Mouse (Mus musculus) thymus, postnatal 25 days (tissue): ENCODE results near the gene Mbtps1.
A peak's percentile ranks its signal among the peaks of the same experiment; 100 is the strongest.

Experiments
- DNase-seq: peaks from one replicate; pipeline ENCODE4 v3.0.0; 2022

The Mbtps1 gene

DNA sequence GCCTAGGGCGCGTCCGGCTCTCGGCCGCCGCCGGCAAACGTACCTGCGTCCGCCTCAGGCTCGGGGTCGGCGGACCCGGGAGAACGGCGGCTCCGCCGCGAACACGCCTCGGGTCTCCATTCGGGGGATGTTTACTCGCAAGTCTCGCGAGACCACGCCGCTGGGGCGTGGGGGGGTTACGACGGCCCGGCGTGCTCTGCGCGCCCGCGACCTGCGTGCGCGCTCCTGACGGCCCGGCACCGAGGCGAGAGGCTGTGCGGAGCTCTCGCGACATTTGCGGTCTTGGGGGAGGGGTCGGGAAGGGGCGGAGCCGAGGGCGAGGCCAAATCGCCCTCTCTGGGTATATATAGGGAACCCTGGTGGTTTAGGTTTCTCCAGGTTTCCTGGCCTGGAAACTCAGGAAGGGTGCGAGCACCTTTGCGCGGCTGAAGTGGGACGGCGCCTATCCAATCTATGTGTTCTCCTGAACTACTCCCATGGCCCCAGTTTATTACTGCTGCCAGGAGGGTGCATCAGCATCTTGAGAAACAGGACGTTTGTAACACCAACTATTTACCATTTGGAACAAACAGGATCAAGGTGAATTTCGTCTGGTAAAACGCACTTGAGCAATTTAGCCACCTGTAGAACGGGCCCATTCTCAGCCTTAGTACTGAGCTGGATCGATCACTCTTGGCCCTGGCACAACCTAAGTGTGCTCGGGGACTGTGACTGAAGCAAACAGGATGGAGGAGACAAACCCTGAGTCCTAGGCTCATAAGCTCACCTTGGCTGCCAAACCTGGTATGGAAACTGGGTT lies at the start of gene Mbtps1:
TSS of gene Mbtps1 (minus strand) at position 133 of the 799 bp plus-strand sequence.
- peak; percentile 99 for DNase-seq

DNA sequence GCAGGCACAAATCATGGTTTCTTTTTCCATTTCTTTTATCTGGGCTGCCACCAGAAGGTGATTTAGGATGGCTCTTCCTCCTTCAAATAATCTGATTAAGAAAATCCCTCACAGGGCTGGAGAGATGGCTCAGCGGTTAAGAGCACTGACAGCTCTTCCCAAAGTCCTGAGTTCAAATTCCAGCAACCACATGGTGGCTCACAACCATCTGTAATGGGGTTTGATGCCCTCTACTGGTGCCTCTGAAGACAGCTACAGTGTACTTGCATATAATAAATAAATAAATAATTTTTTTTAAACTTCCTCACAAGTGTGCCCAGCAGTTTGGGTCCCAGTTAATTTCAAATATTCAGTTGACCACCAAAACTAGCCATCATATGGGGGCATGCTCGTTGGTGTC lies 47.7 kb upstream of the Mbtps1 start:
- peak; percentile 26 for DNase-seq

DNA sequence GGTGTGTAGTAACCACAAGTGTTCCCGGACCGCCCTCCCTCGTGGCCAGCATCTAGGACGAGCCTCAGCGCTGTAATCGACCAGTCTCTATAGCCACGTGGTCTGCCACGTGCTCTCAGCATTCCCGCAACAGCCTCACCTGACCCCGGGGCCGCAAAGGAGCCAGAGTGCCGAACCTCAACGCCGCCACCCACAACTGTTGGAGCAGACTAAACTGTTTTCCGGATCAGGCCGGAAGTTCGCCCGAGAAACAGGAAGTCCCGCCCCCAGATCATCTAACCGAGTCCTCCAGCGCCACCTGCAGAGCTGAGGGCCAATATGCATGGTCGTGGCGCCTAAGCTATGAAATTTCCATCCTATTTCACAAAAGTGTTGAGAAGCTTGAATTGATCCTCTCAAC lies 46.5 kb upstream of the Mbtps1 start, which contains the start of gene Taf1c:
TSS of gene Taf1c (minus strand) at position 227 of the 400 bp plus-strand sequence.
- DNase-seq: peak; percentile 93

DNA sequence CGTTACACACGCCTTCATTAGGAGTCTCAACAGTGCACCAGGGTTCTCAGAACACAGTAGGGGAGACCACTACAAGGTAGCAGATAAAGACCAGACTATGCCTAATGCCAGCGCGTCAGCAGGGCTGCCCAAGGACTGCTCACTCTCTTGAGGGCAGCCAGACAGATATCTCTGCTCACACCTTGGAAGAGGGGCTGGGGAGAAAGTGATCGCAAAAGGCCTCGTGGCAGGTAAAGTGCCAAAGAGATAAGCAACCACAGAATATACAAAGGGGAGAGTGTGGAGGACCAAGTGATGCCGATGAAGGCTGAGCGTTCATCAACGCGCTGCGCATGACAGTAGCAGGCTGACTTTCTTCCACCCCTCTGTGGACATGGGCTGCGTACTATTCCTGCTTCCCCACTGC lies 45.9 kb upstream of the Mbtps1 start:
- DNase-seq: no peak

DNA sequence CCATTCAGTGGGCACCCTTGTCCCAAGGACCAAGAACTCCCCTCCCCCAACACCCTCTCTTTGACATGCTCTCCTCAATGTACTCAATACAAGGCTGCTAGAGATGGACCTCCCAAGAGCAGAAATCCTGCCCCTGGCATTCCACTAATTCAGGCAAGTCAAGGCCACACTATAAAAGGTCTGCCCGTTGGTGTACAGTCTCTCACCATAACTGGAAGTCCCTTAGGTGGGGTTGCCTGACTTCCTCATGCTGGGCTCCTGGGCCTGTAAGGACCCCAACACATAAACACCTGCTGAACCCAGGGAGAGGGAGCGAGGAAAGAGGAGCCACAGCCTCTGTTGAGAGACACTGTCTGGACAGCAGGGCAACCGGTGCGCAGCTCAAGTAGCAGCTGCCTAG lies 45.2 kb upstream of the Mbtps1 start:
- DNase-seq: no peak

DNA sequence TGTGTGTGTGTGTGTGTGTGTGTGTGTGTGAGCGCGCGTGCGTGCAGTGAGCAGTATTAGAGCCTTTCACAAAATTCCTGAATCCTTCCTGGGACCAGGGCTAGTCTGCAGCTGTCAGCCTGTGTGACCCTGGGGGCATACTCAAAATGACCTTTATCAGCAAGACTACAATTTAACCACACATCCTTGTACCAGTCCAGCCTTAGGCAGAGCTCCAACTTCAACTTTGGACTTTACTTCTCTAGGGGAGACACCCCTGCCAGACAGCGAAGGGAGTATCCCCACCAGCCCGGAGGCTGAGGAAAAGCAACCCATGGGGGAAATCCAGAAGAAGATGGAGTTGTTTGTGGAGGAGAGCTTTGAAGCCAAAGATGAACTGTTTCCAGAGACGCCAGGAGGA lies 32.9 kb upstream of the Mbtps1 start:
- no peak for DNase-seq

DNA sequence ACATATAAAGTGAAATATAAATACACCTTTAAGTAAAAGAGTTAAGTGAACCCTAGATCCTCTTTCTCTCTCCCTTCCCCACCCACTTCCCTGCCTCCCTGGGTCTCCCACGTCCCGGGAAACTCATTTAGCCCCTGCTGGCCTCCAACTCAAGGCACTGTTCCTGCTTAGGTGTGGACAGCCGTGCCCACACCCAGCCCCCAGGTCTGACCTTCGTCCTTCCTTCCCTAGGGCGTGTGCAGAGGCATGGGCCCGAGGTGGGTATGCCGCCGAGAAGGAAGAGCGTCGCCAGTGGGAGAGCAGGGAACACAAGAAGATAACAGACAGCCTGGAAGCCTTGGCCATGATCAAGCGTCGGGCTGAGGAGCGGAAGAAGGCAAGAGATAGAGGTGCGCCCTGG lies 31.8 kb upstream of the Mbtps1 start:
- DNase-seq: no peak

DNA sequence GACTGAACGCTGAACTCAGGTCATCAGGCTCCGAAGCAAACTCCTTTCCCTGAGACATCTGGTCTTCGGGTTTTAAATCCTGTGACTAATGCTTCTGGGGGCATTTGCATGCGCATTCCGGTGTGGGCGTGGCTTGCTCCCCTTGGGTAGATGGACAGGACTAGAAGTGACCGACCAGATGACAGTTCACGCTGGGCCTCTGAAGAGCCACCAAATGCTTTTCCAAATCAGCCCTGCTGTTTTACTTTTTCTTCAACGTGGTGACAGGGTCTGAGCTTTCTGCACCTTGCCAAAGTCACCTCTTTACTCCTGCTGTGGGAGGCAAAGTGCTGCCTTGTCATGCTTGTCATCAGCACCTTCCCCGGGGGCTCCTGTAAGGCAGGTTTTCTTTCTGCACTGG lies 30.3 kb upstream of the Mbtps1 start:
- no peak for DNase-seq

DNA sequence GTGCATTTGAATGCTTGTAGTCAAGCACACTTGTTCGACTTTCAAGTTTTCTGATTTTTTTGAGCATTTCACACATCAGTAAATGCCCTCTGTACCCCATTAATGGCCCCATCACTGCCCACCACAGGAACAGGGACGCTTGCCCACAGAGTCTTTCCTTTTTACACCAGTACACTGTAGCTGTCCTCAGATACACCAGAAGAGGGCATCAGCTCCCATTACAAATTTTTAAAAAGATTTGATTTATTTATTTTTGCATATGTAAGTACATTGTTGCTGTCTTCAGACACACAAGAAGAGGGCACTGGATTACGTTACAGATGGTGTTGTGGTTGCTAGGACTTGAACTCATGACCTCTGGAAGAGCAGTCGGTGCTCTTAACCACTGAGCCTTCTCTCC lies 29.8 kb upstream of the Mbtps1 start:
- DNase-seq: no peak

DNA sequence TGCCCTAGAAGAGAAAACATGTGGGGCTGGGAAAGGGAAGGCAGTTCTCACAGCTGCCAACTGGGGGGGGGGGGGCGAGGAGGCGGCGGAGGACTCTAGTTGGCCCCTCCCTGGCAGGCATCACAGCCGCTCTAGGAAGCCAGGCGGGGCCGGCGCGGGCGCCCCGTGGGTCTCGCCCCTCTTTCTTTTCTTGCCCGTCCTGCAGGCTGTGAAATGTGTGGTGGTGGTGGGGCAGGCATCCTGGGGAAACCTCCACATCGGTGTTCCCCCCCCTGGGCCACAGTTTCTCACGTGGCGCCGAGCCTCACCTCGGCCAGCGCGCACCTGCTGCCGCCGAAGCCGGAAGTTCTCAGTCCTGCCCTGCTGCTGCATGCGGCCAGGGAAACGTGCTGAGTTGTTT lies 27.4 kb upstream of the Mbtps1 start:
- DNase-seq: peak; percentile 21

DNA sequence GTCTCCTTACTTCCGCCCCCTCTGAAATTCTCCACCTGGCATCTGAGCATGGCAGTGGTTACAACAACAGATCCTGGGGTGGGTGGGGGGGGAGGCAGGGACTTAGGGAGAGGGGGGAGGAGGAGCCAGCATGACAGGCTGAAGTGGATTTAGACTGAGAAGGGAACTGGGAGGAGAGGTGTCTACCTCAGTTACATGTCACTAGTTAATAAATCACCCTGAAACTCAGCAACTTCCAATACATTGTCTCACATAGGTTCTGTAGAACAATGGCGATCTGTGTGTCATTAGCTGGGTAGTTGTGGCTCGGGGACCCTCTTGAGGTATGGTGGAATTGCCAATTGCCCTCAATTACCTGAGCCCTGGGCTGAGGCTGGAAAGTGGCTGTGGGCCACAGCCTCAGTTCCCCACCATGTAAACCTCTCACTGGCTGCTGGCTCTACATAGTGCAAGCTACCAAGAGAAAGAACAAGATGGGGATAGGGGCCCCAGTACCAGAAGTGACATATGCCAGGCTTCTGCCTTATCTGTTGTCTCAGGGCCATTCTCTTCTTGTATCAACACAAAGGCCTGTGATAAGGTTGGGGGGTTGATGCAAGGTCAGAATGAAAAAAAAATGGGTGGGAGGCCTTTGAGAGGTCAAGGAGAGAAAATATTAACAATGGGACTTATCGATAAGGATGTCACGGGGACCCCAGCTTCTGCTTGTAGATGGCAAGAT lies 22.1 kb upstream of the Mbtps1 start:
- no peak for DNase-seq

DNA sequence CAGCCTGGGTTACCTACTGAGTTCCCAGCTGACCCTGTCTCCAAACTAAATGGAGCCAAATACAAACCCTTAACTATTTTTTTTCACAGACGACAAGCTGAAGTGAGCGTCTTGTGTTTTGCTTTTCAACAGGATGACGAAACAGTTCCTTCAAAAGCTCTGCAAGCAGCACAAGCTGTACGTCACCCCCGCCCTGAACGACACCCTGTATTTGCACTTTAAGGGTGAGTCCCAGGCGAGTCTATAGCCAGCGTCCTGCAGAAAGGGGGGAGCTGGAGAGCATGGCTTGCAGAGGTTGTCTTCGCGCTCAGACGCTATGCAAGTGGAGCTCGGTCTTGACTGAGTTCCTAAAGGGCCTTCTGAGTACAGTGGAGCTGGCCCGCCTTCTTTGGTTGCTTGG lies 20.6 kb upstream of the Mbtps1 start:
- no peak for DNase-seq

DNA sequence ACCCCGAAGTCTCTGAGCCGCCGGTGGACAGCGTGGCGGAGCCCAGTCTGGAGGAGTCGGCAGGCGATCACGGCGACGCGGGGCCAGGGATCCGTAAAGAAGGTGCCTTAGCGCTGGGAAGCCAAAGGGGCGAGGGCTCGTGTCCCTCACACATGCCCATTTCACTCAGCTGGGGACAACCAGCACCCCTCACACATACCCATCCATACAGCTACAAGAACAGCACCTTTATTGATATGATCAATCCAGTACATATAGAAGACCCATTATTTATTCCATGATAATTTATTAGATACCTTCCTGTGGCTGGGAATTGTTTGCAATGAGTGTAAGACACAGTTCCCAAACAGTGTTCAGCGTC lies 16.8 kb upstream of the Mbtps1 start:
- no peak for DNase-seq

DNA sequence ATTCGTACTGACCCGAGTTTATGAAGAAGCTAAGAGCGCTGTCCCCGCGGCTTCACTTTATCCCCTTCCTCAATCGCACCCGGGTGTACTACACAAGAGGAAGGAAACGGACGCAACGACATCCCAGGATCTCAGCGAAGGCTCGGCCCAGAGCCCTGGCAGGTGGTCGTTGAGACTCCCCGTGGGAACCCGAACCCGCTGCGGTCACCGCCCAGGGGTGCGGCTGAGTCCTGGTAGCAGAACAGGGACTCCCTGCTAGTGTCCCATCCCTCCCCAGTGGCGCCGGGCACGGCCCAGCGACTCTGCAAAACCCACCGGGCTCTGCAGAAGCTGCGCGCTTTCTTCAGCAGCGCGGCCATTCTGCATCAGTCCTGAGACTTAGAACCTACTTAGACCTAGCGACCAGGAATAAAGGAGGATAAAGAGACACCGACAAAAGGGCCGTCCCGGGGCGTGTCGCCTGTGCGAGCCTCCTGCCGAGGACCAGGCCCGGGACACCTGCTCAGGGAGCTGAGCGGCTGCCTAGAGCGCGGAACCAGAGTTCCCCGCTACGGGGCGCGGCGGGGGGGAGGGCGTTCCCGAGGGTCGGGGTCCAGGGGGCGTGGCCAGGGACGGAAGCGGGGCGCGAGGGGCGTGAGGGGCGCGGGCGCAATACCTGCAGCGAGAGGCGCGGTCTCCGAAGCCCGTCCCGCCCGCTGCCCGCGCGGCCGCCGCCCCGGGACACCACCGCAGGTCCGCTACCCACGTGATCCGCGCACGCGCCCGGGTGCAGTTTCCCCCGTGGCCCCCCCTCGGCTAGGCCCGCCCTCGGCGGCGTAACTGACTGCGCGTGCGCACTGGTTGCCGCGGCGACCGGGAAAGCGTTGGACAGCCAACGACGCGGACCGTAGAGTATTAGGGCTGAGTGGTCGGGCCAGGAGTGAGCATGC lies 16.2 kb upstream of the Mbtps1 start, which contains the start of the genes Hsdl1 and Dnaaf1:
TSS of gene Hsdl1 (minus strand) at position 747 of the 929 bp plus-strand sequence.
TSS of gene Dnaaf1 (plus strand) at position 799 of the 929 bp plus-strand sequence.
- peak; percentile 96 for DNase-seq

DNA sequence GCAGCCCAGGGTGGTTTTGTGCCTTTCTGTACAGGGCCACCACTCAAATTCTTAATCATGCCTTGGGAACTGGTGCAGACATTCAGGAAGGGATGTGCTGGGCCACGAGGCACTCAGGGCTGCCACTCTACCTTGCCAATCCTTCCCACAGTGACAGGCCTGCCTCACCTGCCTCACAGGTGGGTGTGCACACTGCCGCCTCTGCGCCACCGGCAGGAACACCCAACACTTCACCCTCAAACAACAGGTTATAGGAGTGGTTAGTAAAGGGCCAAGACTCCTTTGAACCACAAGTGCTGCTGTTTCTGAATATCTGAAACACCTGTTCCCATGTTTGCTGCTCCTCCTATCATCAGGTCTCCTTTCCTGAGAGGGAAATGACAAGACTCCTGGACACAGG lies 13.9 kb upstream of the Mbtps1 start:
- DNase-seq: no peak

DNA sequence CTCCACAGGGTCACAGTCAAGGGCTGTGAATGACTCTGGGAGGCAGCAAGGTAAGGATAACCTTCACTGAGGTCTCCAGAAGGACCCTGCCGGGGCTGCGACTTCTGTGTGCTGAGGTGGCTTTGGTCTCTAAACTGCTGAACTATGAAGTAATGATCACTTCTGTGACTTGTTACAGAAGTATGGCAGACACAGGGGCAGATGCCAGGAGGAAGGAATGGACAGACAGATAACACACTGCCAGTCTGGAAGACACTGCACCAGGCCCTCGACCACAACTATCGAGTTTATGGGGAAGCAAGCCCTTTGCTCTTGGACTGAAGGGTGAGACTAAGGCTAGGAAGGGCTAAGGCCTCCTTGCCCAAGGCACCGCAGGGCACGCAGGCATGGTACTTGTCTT lies 12.6 kb upstream of the Mbtps1 start:
- no peak for DNase-seq

DNA sequence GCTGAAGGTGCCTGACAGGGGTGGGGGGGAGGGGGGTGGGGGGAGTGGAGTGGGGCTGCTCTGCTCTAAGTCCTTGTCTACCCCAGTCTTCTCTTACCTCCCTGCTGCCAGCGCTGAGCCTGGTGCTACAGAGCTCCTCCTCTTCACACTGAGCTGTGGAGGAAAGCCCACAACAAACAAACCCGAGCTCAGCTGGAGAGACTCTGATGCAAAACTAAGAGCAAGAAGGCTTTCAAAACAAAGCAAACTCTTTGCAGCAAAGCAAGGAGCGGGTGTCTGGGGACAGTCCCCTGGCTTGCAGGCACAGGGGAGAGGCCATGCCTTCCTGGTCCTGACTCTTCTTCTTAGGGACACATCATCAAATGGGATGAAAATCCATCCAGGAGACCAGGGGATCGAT lies 11.3 kb upstream of the Mbtps1 start:
- peak; percentile 83 for DNase-seq

DNA sequence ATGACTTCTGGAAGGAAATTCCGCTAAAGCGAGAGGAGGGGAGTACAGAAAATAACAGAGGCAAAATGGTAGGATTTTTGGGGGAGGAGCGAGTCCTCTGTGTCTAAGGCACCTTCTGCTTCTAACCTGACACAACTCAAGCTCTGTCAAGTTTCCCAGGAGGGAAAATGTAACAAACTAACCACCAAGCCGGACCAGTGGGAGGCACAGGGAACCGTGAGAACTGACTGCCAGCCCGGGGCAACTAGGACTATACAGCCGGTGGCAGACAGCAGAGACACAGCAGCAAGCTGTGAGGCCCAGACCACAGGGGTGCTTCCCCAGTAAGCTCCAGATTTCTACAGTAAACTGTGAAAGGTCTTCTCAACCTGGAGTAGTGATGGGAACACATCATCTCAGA lies 10.4 kb upstream of the Mbtps1 start:
- DNase-seq: no peak

DNA sequence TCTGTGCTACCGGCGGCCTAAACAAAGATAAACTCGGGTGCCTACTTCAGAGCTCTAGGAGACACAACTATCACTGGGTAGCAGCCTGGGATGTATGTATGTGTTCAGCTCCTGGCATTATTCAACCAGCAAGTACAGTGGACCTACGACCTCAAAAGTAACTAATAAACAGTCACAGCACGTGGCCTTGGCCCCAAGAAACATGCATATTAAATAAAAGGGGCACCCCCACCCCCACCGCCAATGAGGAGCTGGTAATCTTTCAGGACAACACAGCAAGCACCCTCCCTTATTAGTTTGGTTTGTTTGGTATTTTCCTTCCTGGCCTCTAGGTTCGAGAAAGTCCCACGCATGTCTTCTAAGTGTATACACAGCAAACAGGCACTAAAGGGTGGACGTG lies 9.7 kb upstream of the Mbtps1 start:
- no peak for DNase-seq

DNA sequence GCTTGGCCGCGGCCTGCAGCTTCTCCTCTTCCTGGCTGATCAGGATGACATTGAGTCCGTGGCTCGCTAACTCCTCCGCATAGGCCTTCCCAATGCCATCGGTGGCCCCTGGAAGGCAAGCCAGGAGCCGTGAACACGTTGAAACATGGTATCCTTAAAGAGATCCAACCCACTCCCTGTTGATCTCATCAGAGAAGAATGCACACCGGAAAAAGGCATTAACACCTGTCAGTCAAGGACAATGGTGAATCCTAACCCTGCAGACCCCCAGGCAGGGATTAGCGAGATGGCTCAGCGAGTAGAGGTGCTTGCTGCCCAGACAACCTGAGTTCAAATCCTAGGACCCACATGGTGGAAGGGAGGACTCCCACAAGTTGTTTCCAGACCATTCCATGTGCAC lies 7.8 kb upstream of the Mbtps1 start:
- DNase-seq: no peak

DNA sequence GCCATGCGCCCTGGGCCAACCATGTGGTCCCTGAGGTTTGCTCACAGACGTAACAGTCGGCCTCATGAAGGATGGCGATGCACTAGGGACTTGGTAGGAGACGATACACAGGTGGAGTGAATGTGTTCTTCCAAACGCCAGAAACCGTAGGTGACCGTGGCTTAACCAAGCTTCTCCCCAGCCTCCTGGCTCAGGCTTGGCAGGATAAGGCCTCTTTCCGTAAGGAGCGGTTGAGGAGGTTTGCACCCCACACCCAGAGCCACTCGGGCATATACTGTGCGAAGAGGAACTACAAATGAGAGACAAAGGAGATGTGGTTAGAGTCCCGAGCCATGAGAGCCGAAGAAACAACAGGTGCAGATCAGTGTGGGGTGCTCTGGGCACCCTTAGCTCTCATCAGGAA lies 5.3 kb upstream of the Mbtps1 start:
- DNase-seq: peak; percentile 65

DNA sequence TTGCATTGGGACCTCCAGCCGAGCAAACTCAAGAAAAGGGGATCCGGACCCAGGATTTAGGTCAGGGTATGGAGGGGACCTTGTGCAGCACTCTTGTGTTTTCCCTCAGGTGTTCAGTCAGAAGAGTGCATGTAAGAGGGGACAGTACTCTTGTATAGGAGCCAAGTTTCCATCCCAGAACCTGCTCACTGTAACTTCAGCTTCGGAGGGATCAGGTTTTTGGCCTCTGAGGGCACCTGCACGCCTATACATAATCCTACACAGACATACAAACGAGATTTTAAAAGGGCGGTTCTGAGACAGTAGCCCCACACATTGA lies 826 bp upstream of the Mbtps1 start:
- DNase-seq: no peak

DNA sequence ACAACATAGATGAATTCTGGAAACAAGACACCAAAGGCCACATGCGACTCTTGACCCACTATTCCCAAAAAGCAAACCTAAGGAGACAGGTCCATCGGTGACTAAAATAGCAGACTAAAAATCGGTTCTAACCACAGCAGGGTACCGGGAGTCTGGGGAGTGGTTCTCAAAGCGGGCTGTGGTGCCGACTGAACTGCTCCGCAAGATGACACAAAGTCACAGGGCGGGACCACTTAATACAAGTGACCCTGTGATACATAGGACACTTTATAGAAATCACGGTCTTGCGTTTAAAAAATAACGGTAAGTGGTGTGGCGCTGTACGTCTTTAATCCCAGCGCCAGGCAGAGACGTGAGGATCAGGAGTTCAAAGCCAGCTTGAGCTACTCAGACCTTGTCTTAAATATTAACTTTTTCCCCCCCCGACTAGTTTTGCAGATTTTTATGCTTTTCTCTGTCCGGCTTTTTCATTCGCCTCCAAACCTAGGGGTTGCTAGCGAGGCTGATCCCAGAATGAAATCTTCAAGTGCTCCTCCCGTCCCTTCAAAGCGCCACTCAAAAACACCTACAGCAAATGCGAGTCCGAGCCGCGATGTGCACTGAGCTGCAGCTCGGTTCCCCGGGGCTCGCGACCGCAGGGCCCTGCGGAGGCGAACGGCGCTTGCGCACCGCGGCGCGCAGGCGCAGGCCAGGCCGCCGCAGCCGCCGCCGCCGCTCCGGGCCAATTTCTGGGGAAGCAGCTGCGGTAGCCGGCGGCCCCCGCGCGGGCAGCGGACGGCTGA lies 523 bp downstream of the Mbtps1 start:
- no peak for DNase-seq
